9 mouse cellular contexts compared by ENCODE assay signal in the genomic region with DNA sequence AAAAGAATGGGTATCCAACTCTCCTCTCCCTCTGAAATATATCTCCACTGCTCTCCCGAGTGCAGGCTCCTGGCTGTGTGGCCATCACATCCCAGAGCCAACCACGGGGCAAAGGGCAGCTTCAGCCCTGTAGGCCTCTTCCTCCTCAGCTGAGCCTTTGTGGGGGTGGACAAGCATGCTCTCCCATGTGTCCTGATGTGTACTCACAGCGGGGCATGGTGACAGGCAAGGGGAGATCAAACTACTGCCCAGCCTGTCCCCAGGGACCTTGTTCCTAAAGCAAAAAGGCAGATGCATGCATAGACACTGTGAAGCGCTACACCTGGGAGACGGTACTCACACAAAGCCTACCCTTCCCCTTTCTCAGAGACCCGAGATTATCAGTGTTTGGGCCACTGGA. TPM values are rescaled to one million over a fixed set of nuclear protein-coding genes. Genes with fewer than 3 reads are reported as not detected.
A peak's percentile ranks its signal among the peaks of the same experiment; 100 is the strongest.
DNase-seq lines count a peak whose midpoint lies in the region; ATAC-seq and TF ChIP-seq lines count a peak whose summit lies in the region.
"Had no signal": no experiment of that assay in that cellular context is flagged by ENCODE, and none has a peak within 500 bp of the region (broad histone marks: within the 10 kb centered on the region; RNA-seq: fewer than 3 reads in every experiment).

No protein-coding gene starts in this region.

- H3K36me3 ChIP-seq in hindbrain, embryonic 12.5 days, result peaks cover 58% of the 10 kb centered on the region
- peaks cover 45% of the 10 kb centered on the region for H3K36me3 ChIP-seq in hindbrain, postnatal 0 days (ENCODE audit: insufficient read depth, low read length)
- H3K36me3 ChIP-seq in embryonic facial prominence, embryonic 12.5 days, result peaks cover 59% of the 10 kb centered on the region
- H3K36me3 ChIP-seq in liver, embryonic 15.5 days (replicated peaks), result peaks cover 51% of the 10 kb centered on the region

- H3K27ac ChIP-seq in hindbrain, embryonic 12.5 days, result no peak overlapping the region
- H3K27ac ChIP-seq in hindbrain, postnatal 0 days, result no peak overlapping the region
- H3K27ac ChIP-seq in embryonic facial prominence, embryonic 12.5 days, result no peak overlapping the region
- H3K27ac ChIP-seq in liver, embryonic 15.5 days (replicated peaks), result peak overlapping the region; percentile 12; the same call in 1 of the 2 replicates
- H3K27ac ChIP-seq: heart, embryonic 15.5 days had no signal

- H3K9ac ChIP-seq in hindbrain, embryonic 12.5 days, result no peak overlapping the region
- no peak overlapping the region for H3K9ac ChIP-seq in hindbrain, postnatal 0 days (replicated peaks; ENCODE audit: low read length)
- H3K9ac ChIP-seq in embryonic facial prominence, embryonic 12.5 days, result no peak overlapping the region
- H3K9ac ChIP-seq in liver, embryonic 15.5 days, result no peak overlapping the region
- H3K9ac ChIP-seq: heart, embryonic 15.5 days had no signal

- H3K9me3 ChIP-seq in hindbrain, embryonic 12.5 days (replicated peaks), result peaks cover 58% of the 10 kb centered on the region
- peaks cover 23% of the 10 kb centered on the region; the same call in 1 of the 2 replicates for H3K9me3 ChIP-seq in hindbrain, postnatal 0 days (ENCODE audit: low read length)
- H3K9me3 ChIP-seq in embryonic facial prominence, embryonic 12.5 days, result peaks cover 51% of the 10 kb centered on the region
- H3K9me3 ChIP-seq in liver, embryonic 15.5 days (replicated peaks), result 0 out of 2 replicates have a peak, but pooled peaks cover 3% of the 10 kb centered on the region

- ATAC-seq in hindbrain, embryonic 12.5 days (ENCODE audit: low FRiP score), result peak; percentile 2; the same call in 1 of the 2 replicates
- ATAC-seq in hindbrain, postnatal 0 days, result no peak
- ATAC-seq in embryonic facial prominence, embryonic 12.5 days (ENCODE audit: insufficient number of reproducible peaks, insufficient read depth, low FRiP score, low TSS enrichment), result 0 out of 2 replicates have a peak, but pooled peaks have one; percentile 8
- peak; percentile 62 for ATAC-seq in liver, embryonic 15.5 days (ENCODE audit: insufficient read depth)
- ATAC-seq in CD4-positive, CD25-positive, alpha-beta regulatory T cell, adult 4 months, result no peak

- no peaks in the 10 kb centered on the region for H3K4me1 ChIP-seq in hindbrain, embryonic 12.5 days
- no peaks in the 10 kb centered on the region for H3K4me1 ChIP-seq in hindbrain, postnatal 0 days (ENCODE audit: insufficient read depth, low read length)
- H3K4me1 ChIP-seq in embryonic facial prominence, embryonic 12.5 days, result no peaks in the 10 kb centered on the region
- peaks cover 44% of the 10 kb centered on the region for H3K4me1 ChIP-seq in liver, embryonic 15.5 days (replicated peaks)

- no peak for TF ChIP-seq CTCF in hindbrain, postnatal 0 days (IDR thresholded peaks at IDR 0.05; ENCODE audit: low read depth)

- H3K4me3 ChIP-seq in hindbrain, embryonic 12.5 days, result no peak overlapping the region
- H3K4me3 ChIP-seq in hindbrain, postnatal 0 days (ENCODE audit: low read length), result no peak overlapping the region
- no peak overlapping the region for H3K4me3 ChIP-seq in embryonic facial prominence, embryonic 12.5 days
- no peak overlapping the region for H3K4me3 ChIP-seq in liver, embryonic 15.5 days (replicated peaks)
- H3K4me3 ChIP-seq: heart, embryonic 15.5 days had no signal

- 81% methylated on average over 6 of the region's 6 CpGs for WGBS in hindbrain, embryonic 12.5 days
- 76% methylated on average over 6 of the region's 6 CpGs for WGBS in hindbrain, postnatal 0 days
- WGBS in embryonic facial prominence, embryonic 12.5 days, result 81% methylated on average over 6 of the region's 6 CpGs
- 57% methylated on average over 6 of the region's 6 CpGs for WGBS in liver, embryonic 15.5 days (ENCODE audit: insufficient replicate concordance)

- no peak for DNase-seq in hindbrain, postnatal 0 days (ENCODE audit: low spot score)
- DNase-seq in induced T-regulatory cell, adult 2 months (ENCODE audit: low read depth), result peak; percentile 26
- DNase-seq in thymus, postnatal 25 days, result no peak
- no peak for DNase-seq in lung, postnatal 25 days (ENCODE audit: low spot score)

- no peak overlapping the region for H3K4me2 ChIP-seq in hindbrain, embryonic 12.5 days (replicated peaks)
- H3K4me2 ChIP-seq in hindbrain, postnatal 0 days (ENCODE audit: low read depth, low read length), result no peak overlapping the region
- H3K4me2 ChIP-seq in embryonic facial prominence, embryonic 12.5 days (replicated peaks), result no peak overlapping the region
- no peak overlapping the region for H3K4me2 ChIP-seq in liver, embryonic 15.5 days
- H3K4me2 ChIP-seq: heart, embryonic 15.5 days had no signal

- no peaks in the 10 kb centered on the region for H3K27me3 ChIP-seq in hindbrain, embryonic 12.5 days
- H3K27me3 ChIP-seq in hindbrain, postnatal 0 days (ENCODE audit: insufficient read depth, low read length), result no peaks in the 10 kb centered on the region
- H3K27me3 ChIP-seq in embryonic facial prominence, embryonic 12.5 days, result no peaks in the 10 kb centered on the region
- no peaks in the 10 kb centered on the region for H3K27me3 ChIP-seq in liver, embryonic 15.5 days
- H3K27me3 ChIP-seq: heart, embryonic 15.5 days had no signal

RNA-seq across cellular contexts. Expression of a gene that starts 17.3 kb away (rescaled TPM):
- polyA plus RNA-seq in hindbrain, embryonic 12.5 days (2016; fragmentation: Nextera tagmentation; extraction: Ambion mirVana), result 167 and 169 TPM in 2 replicates
- total RNA-seq in hindbrain, postnatal 0 days (2014; rRNA removed), result 82.8 and 86.3 TPM in 2 replicates
- polyA plus RNA-seq in hindbrain, postnatal 0 days (2015; fragmentation: Nextera tagmentation; extraction: Ambion mirVana), result 47.2 and 47.7 TPM in 2 replicates
- polyA plus RNA-seq in embryonic facial prominence, embryonic 12.5 days (2016; fragmentation: Nextera tagmentation; extraction: Ambion mirVana), result 231 and 234 TPM in 2 replicates
- 62.7 and 70.9 TPM in 2 replicates for polyA plus RNA-seq in liver, embryonic 15.5 days (2015; fragmentation: Nextera tagmentation; extraction: Ambion mirVana)
- polyA plus RNA-seq in CD4-positive, CD25-positive, alpha-beta regulatory T cell, adult 4 months (2017; shearing (Covaris generic)), result 10 to 100 TPM; 56.6 to 72.9 TPM

RNA-seq across cellular contexts. Expression of a gene that starts 17.3 kb away (rescaled TPM):
- not detected in 2 replicates for polyA plus RNA-seq in hindbrain, embryonic 12.5 days (2016; fragmentation: Nextera tagmentation; extraction: Ambion mirVana)
- total RNA-seq in hindbrain, postnatal 0 days (2014; rRNA removed), result 0.05 and 0.14 TPM in 2 replicates
- polyA plus RNA-seq in hindbrain, postnatal 0 days (2015; fragmentation: Nextera tagmentation; extraction: Ambion mirVana), result 0.11 and 0.15 TPM in 2 replicates
- polyA plus RNA-seq in embryonic facial prominence, embryonic 12.5 days (2016; fragmentation: Nextera tagmentation; extraction: Ambion mirVana), result not detected in 2 replicates
- polyA plus RNA-seq in liver, embryonic 15.5 days (2015; fragmentation: Nextera tagmentation; extraction: Ambion mirVana), result not detected in 2 replicates
- not detected for polyA plus RNA-seq in CD4-positive, CD25-positive, alpha-beta regulatory T cell, adult 4 months (2017; shearing (Covaris generic))
- polyA plus RNA-seq: heart, embryonic 15.5 days had no signal

RNA-seq across cellular contexts. Expression of a gene that starts 33.3 kb away (rescaled TPM):
- 1.0 and 1.3 TPM in 2 replicates for polyA plus RNA-seq in hindbrain, embryonic 12.5 days (2016; fragmentation: Nextera tagmentation; extraction: Ambion mirVana)
- total RNA-seq in hindbrain, postnatal 0 days (2014; rRNA removed), result 0.16 TPM in 1 of 2 replicates, not detected in the other
- polyA plus RNA-seq in hindbrain, postnatal 0 days (2015; fragmentation: Nextera tagmentation; extraction: Ambion mirVana), result 0.23 and 0.55 TPM in 2 replicates
- 0.80 and 1.6 TPM in 2 replicates for polyA plus RNA-seq in embryonic facial prominence, embryonic 12.5 days (2016; fragmentation: Nextera tagmentation; extraction: Ambion mirVana)
- 0.28 and 0.73 TPM in 2 replicates for polyA plus RNA-seq in liver, embryonic 15.5 days (2015; fragmentation: Nextera tagmentation; extraction: Ambion mirVana)
- 1 to 10 TPM; 1.4 to 1.6 TPM for polyA plus RNA-seq in CD4-positive, CD25-positive, alpha-beta regulatory T cell, adult 4 months (2017; shearing (Covaris generic))

RNA-seq across cellular contexts. Expression of a gene that starts 48.4 kb away (rescaled TPM):
- not detected in 2 replicates for polyA plus RNA-seq in hindbrain, embryonic 12.5 days (2016; fragmentation: Nextera tagmentation; extraction: Ambion mirVana)
- total RNA-seq in hindbrain, postnatal 0 days (2014; rRNA removed), result 0.42 TPM in 1 of 2 replicates, not detected in the other
- polyA plus RNA-seq in hindbrain, postnatal 0 days (2015; fragmentation: Nextera tagmentation; extraction: Ambion mirVana), result 0.09 TPM in 1 of 2 replicates, not detected in the other
- polyA plus RNA-seq in embryonic facial prominence, embryonic 12.5 days (2016; fragmentation: Nextera tagmentation; extraction: Ambion mirVana), result not detected in 2 replicates
- polyA plus RNA-seq in liver, embryonic 15.5 days (2015; fragmentation: Nextera tagmentation; extraction: Ambion mirVana), result 0.20 TPM in 1 of 2 replicates, not detected in the other
- not detected for polyA plus RNA-seq in CD4-positive, CD25-positive, alpha-beta regulatory T cell, adult 4 months (2017; shearing (Covaris generic))
- polyA plus RNA-seq: heart, embryonic 15.5 days had no signal

RNA-seq across cellular contexts. Expression of a gene that starts 54.5 kb away (rescaled TPM):
- polyA plus RNA-seq in hindbrain, embryonic 12.5 days (2016; fragmentation: Nextera tagmentation; extraction: Ambion mirVana), result 14.1 and 19.0 TPM in 2 replicates
- total RNA-seq in hindbrain, postnatal 0 days (2014; rRNA removed), result 4.7 and 7.5 TPM in 2 replicates
- polyA plus RNA-seq in hindbrain, postnatal 0 days (2015; fragmentation: Nextera tagmentation; extraction: Ambion mirVana), result 8.6 and 11.7 TPM in 2 replicates
- polyA plus RNA-seq in embryonic facial prominence, embryonic 12.5 days (2016; fragmentation: Nextera tagmentation; extraction: Ambion mirVana), result 16.1 and 17.0 TPM in 2 replicates
- polyA plus RNA-seq in liver, embryonic 15.5 days (2015; fragmentation: Nextera tagmentation; extraction: Ambion mirVana), result 9.8 and 10.4 TPM in 2 replicates
- under 1 TPM; 0.63 to 0.73 TPM for polyA plus RNA-seq in CD4-positive, CD25-positive, alpha-beta regulatory T cell, adult 4 months (2017; shearing (Covaris generic))

Comparison
In these comparisons a context has a peak if more than half of its experiments do, and no peak if none do; other contexts are left out.
1. ATAC-seq: peak in hindbrain, embryonic 12.5 days (single experiment), embryonic facial prominence, embryonic 12.5 days (single experiment) and liver, embryonic 15.5 days (single experiment); none in hindbrain, postnatal 0 days (single experiment) and CD4-positive, CD25-positive, alpha-beta regulatory T cell, adult 4 months (single experiment).